Mouse (Mus musculus) limb, embryonic 10.5 days (tissue): ENCODE data around the gene Ciita. TPM values are rescaled to one million over a fixed set of nuclear protein-coding genes. Genes with fewer than 3 reads are reported as not detected.

Experiments
- polyA plus RNA-seq: library from polyadenylated mRNA; unstranded; fragments of >200 nt; fragmentation: Nextera tagmentation; extraction: Ambion mirVana; gene quantifications from 2 replicates; pipeline ENCODE4 v1.2.1, GENCODE M21; 2016

The Ciita gene
- polyA plus RNA-seq, 1 experiment from 2014 or later = 0.09 TPM

Other genes starting within 250 kb of the Ciita start
- 2.4 and 4.2 TPM in 2 replicates for gene Emp2, start 166.1 kb upstream of the Ciita start, polyA plus RNA-seq
- not detected in 2 replicates for gene Tekt5, start 84.6 kb upstream of the Ciita start, polyA plus RNA-seq
- 92.0 and 94.8 TPM in 2 replicates for gene Nubp1, start 68.1 kb upstream of the Ciita start, polyA plus RNA-seq
- gene Tvp23a, start 32.7 kb upstream of the Ciita start, polyA plus RNA-seq = 15.9 and 22.7 TPM in 2 replicates
- gene Dexi, start 63.0 kb downstream of the Ciita start, polyA plus RNA-seq = 17.4 and 20.5 TPM in 2 replicates
- 26.8 and 27.0 TPM in 2 replicates for gene Clec16a, start 65.3 kb downstream of the Ciita start, polyA plus RNA-seq